Mouse (Mus musculus): Measurements from ENCODE around the gene Fam72a. TPM values are rescaled to one million over a fixed set of nuclear protein-coding genes. Genes with fewer than 3 reads are reported as not detected.

The Fam72a gene
- polyA plus RNA-seq (2014; fragmentation: Nextera tagmentation; extraction: Ambion mirVana), result 2.7 and 3.0 TPM in 2 replicates

GRCm38 (mm10) chr1:131527281-131528080, at the start of gene Fam72a, which contains the start of gene Srgap2:
TSS of gene Fam72a (plus strand) at chr1:131527903.
TSS of gene Srgap2 (minus strand) at chr1:131527352.
- ATAC-seq (ENCODE audit: insufficient read depth, low FRiP score, low TSS enrichment) (peak; percentile 97), DNase-seq (ENCODE audit: low spot score) (peak; percentile 97)
- peak within 1 kb of the TSS; percentile 86 for H3K27ac ChIP-seq (ENCODE audit: low read depth, low read length)
- H3K9me3 ChIP-seq (ENCODE audit: control insufficient read depth, low read length), result no peaks in the 10 kb centered on the region
- H3K4me3 ChIP-seq (ENCODE audit: low read depth, low read length), result peak within 1 kb of the TSS; percentile 81
- H3K4me1 ChIP-seq (ENCODE audit: control insufficient read depth, insufficient read depth, low read length), result peaks cover 36% of the 10 kb centered on the region
- H3K27me3 ChIP-seq (ENCODE audit: control insufficient read depth, insufficient read depth, low read length), result no peaks in the 10 kb centered on the region
- peak within 1 kb of the TSS; percentile 96 for H3K4me2 ChIP-seq (ENCODE audit: low read depth)
- H3K9ac ChIP-seq (ENCODE audit: low read length), result peak within 1 kb of the TSS; percentile 86
- WGBS, result under 1% methylated on average over 44 of the region's 44 CpGs
- H3K36me3 ChIP-seq (ENCODE audit: control insufficient read depth, insufficient read depth, low read length), result no peaks in the 10 kb centered on the region

- H3K36me3 ChIP-seq (ENCODE audit: control insufficient read depth, insufficient read depth, low read length), result no peaks in the 10 kb centered on the region
- no peaks in the 10 kb centered on the region for H3K4me1 ChIP-seq (ENCODE audit: control insufficient read depth, insufficient read depth, low read length)
- DNase-seq (ENCODE audit: low spot score) (peak; percentile 13), ATAC-seq (ENCODE audit: insufficient read depth, low FRiP score, low TSS enrichment) (no peak)
- H3K9me3 ChIP-seq (ENCODE audit: control insufficient read depth, low read length), result no peaks in the 10 kb centered on the region
- H3K27ac ChIP-seq (ENCODE audit: low read depth, low read length), result no peak overlapping the region
- no peak overlapping the region for H3K4me3 ChIP-seq (ENCODE audit: low read depth, low read length)
- WGBS, result 38% methylated on average over 2 of the region's 2 CpGs
- no peaks in the 10 kb centered on the region for H3K27me3 ChIP-seq (ENCODE audit: control insufficient read depth, insufficient read depth, low read length)
- H3K9ac ChIP-seq (ENCODE audit: low read length), result no peak overlapping the region
- no peak overlapping the region for H3K4me2 ChIP-seq (ENCODE audit: low read depth)
Measured at GRCm38 (mm10) chr1:131478770-131479305, 48.9 kb upstream of the Fam72a start.

- no peak for DNase-seq (ENCODE audit: low spot score)
Measured at GRCm38 (mm10) chr1:131481391-131481790, 46.3 kb upstream of the Fam72a start.

GRCm38 (mm10) chr1:131482242-131482641, 45.5 kb upstream of the Fam72a start:
- Histone ChIP-seq H3K4me2 (ENCODE audit: low read depth) (no peak overlapping the region), H3K4me1 (ENCODE audit: control insufficient read depth, insufficient read depth, low read length) (no peaks in the 10 kb centered on the region), H3K36me3 (ENCODE audit: control insufficient read depth, insufficient read depth, low read length) (no peaks in the 10 kb centered on the region), H3K4me3 (ENCODE audit: low read depth, low read length) (no peak overlapping the region), H3K9me3 (ENCODE audit: control insufficient read depth, low read length) (no peaks in the 10 kb centered on the region), H3K27me3 (ENCODE audit: control insufficient read depth, insufficient read depth, low read length) (no peaks in the 10 kb centered on the region), H3K9ac (ENCODE audit: low read length) (no peak overlapping the region), H3K27ac (ENCODE audit: low read depth, low read length) (no peak overlapping the region)
- DNase-seq (ENCODE audit: low spot score) (no peak), ATAC-seq (ENCODE audit: insufficient read depth, low FRiP score, low TSS enrichment) (no peak)
- 96% methylated on average over 3 of the region's 3 CpGs for WGBS

More at GRCm38 (mm10) chr1:131481391-131481790, 46.3 kb upstream of the Fam72a start:
- no peak overlapping the region for H3K4me3 ChIP-seq (ENCODE audit: low read depth, low read length)
- H3K9me3 ChIP-seq (ENCODE audit: control insufficient read depth, low read length), result no peaks in the 10 kb centered on the region
- H3K9ac ChIP-seq (ENCODE audit: low read length), result no peak overlapping the region
- no peaks in the 10 kb centered on the region for H3K36me3 ChIP-seq (ENCODE audit: control insufficient read depth, insufficient read depth, low read length)
- H3K27ac ChIP-seq (ENCODE audit: low read depth, low read length), result no peak overlapping the region
- no peak overlapping the region for H3K4me2 ChIP-seq (ENCODE audit: low read depth)
- no peak for ATAC-seq (ENCODE audit: insufficient read depth, low FRiP score, low TSS enrichment)
- H3K4me1 ChIP-seq (ENCODE audit: control insufficient read depth, insufficient read depth, low read length), result no peaks in the 10 kb centered on the region
- H3K27me3 ChIP-seq (ENCODE audit: control insufficient read depth, insufficient read depth, low read length), result no peaks in the 10 kb centered on the region

GRCm38 (mm10) chr1:131486094-131486850, 41.4 kb upstream of the Fam72a start:
- H3K9ac ChIP-seq (ENCODE audit: low read length), result no peak overlapping the region
- ATAC-seq (ENCODE audit: insufficient read depth, low FRiP score, low TSS enrichment) (no peak), DNase-seq (ENCODE audit: low spot score) (no peak)
- H3K4me3 ChIP-seq (ENCODE audit: low read depth, low read length), result no peak overlapping the region
- H3K9me3 ChIP-seq (ENCODE audit: control insufficient read depth, low read length), result no peaks in the 10 kb centered on the region
- H3K27ac ChIP-seq (ENCODE audit: low read depth, low read length), result no peak overlapping the region
- 78% methylated on average over 5 of the region's 5 CpGs for WGBS
- no peaks in the 10 kb centered on the region for H3K27me3 ChIP-seq (ENCODE audit: control insufficient read depth, insufficient read depth, low read length)
- no peaks in the 10 kb centered on the region for H3K4me1 ChIP-seq (ENCODE audit: control insufficient read depth, insufficient read depth, low read length)
- H3K4me2 ChIP-seq (ENCODE audit: low read depth), result no peak overlapping the region
- no peaks in the 10 kb centered on the region for H3K36me3 ChIP-seq (ENCODE audit: control insufficient read depth, insufficient read depth, low read length)

- no peak overlapping the region for H3K4me3 ChIP-seq (ENCODE audit: low read depth, low read length)
- no peak overlapping the region for H3K4me2 ChIP-seq (ENCODE audit: low read depth)
- 88% methylated on average over 3 of the region's 3 CpGs for WGBS
- no peak for DNase-seq (ENCODE audit: low spot score)
- no peak for ATAC-seq (ENCODE audit: insufficient read depth, low FRiP score, low TSS enrichment)
- H3K27ac ChIP-seq (ENCODE audit: low read depth, low read length), result no peak overlapping the region
- H3K27me3 ChIP-seq (ENCODE audit: control insufficient read depth, insufficient read depth, low read length), result no peaks in the 10 kb centered on the region
- no peaks in the 10 kb centered on the region for H3K9me3 ChIP-seq (ENCODE audit: control insufficient read depth, low read length)
- no peak overlapping the region for H3K9ac ChIP-seq (ENCODE audit: low read length)
- no peaks in the 10 kb centered on the region for H3K4me1 ChIP-seq (ENCODE audit: control insufficient read depth, insufficient read depth, low read length)
- H3K36me3 ChIP-seq (ENCODE audit: control insufficient read depth, insufficient read depth, low read length), result no peaks in the 10 kb centered on the region
Measured at GRCm38 (mm10) chr1:131489312-131489711, 38.4 kb upstream of the Fam72a start.

- Histone ChIP-seq H3K4me3 (ENCODE audit: low read depth, low read length) (no peak overlapping the region), H3K9ac (ENCODE audit: low read length) (no peak overlapping the region), H3K36me3 (ENCODE audit: control insufficient read depth, insufficient read depth, low read length) (no peaks in the 10 kb centered on the region), H3K27me3 (ENCODE audit: control insufficient read depth, insufficient read depth, low read length) (no peaks in the 10 kb centered on the region), H3K9me3 (ENCODE audit: control insufficient read depth, low read length) (no peaks in the 10 kb centered on the region), H3K27ac (ENCODE audit: low read depth, low read length) (no peak overlapping the region), H3K4me1 (ENCODE audit: control insufficient read depth, insufficient read depth, low read length) (no peaks in the 10 kb centered on the region), H3K4me2 (ENCODE audit: low read depth) (no peak overlapping the region)
- ATAC-seq (ENCODE audit: insufficient read depth, low FRiP score, low TSS enrichment), result no peak
- no peak for DNase-seq (ENCODE audit: low spot score)
- 61% methylated on average over 4 of the region's 4 CpGs for WGBS
Measured at GRCm38 (mm10) chr1:131491579-131491978, 36.1 kb upstream of the Fam72a start.

- Histone ChIP-seq H3K4me1 (ENCODE audit: control insufficient read depth, insufficient read depth, low read length) (no peaks in the 10 kb centered on the region), H3K36me3 (ENCODE audit: control insufficient read depth, insufficient read depth, low read length) (no peaks in the 10 kb centered on the region), H3K27ac (ENCODE audit: low read depth, low read length) (no peak overlapping the region), H3K4me2 (ENCODE audit: low read depth) (no peak overlapping the region), H3K9ac (ENCODE audit: low read length) (no peak overlapping the region), H3K27me3 (ENCODE audit: control insufficient read depth, insufficient read depth, low read length) (no peaks in the 10 kb centered on the region), H3K4me3 (ENCODE audit: low read depth, low read length) (no peak overlapping the region), H3K9me3 (ENCODE audit: control insufficient read depth, low read length) (no peaks in the 10 kb centered on the region)
- WGBS, result 58% methylated on average over 2 of the region's 2 CpGs
- no peak for DNase-seq (ENCODE audit: low spot score)
- ATAC-seq (ENCODE audit: insufficient read depth, low FRiP score, low TSS enrichment), result no peak
Measured at GRCm38 (mm10) chr1:131492360-131492759, 35.3 kb upstream of the Fam72a start.

All from neural tube, embryonic 11.5 days (tissue).